Mouse (Mus musculus): ENCODE results near the gene Tal1. TPM values are rescaled to one million over a fixed set of nuclear protein-coding genes. Genes with fewer than 3 reads are reported as not detected.

Tal1 gene
- polyA plus RNA-seq, 1 experiment from 2014 or later, result 8.5 TPM

DNA sequence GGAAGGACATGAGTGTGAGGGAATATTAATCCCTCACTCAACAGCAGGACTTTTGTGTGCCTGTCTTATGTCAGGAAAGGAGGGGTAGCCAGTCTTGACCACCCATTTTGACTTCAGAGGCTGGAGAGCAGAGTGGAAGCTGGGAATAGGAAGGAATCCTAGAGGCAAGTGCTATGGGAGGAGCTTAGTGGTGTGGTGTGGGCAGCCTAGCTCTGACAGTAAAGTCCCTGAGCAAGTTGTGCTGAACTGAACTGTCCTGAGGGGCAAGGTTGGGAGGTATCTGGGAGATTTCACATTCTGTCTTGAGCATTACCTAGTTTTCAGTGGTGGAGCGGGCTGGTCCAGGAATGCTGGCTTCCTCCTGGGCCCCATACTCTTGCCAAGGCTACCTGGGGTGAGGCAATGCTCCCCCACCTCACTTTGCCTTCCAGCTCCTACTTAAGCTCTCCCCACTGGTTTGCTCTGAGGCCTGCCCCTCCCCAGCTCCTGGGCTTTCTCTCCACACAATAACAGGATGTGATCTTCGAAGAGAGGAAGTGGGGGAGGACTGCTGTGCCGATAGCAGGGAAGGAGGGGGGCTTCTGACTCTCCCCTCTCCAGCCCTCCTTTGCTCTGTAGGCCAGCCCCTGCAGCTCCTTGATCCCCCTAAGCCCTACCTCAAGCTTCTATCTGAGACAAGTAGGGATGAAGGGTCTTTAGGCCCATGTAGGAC lies 19.1 kb downstream of the Tal1 start:
- WGBS, result 33% methylated on average over 3 of the region's 3 CpGs
- Histone ChIP-seq H3K9me3 (no peaks in the 10 kb centered on the region), H3K4me1 (peaks cover 17% of the 10 kb centered on the region), H3K4me2 (no peak overlapping the region), H3K36me3 (replicated peaks) (no peaks in the 10 kb centered on the region), H3K27me3 (replicated peaks) (no peaks in the 10 kb centered on the region), H3K27ac (no peak overlapping the region), H3K4me3 (no peak overlapping the region), H3K9ac (no peak overlapping the region)
- no peak for ATAC-seq (replicated peaks)

DNA sequence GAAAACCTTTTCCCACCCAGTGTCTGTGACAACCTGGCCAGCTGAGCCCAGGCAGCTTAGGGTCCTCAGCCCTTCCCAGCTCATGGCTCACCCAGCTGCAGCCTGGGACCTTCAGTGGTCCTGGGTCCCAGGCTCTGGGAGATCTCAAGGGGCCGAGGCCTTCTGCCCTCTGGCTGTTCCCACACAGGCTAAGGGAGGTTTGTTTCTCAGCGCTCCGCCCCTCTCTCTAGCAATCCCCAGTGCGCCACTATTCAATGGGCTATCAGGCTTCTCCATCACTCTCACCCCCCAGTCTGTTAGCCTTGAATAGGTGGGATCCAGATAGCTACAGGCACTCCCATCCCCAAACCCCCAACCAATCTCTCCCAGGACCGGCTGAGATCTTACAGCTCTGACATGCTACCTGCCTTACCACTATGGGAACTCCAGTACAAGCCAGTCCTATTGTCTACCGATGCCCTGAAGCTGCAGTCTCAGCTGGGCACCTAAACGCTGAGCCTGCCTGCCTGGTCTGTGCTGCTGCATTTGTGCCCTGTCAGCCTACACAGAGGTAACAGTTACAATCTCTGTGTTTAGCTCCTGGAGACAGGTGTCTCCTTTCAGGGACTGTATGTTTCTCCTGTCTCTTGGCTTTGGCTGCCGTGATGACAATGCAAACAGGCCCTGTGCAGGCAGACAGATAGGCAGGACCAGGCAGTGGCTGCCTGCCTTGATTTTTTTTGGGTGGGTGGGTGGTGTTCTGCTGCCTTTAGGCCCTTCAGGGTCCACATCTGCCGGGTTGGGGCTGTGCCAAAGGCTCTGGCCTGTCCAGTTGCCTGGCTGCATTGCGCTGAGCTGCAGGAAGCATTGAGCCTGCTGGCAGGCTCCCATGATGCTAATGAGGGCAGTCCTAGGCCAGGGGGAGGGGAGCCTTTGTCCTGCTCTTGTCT lies 22.9 kb downstream of the Tal1 start:
- Histone ChIP-seq H3K9ac (peak overlapping the region; percentile 14; the same call in 1 of the 2 replicates), H3K36me3 (replicated peaks) (no peaks in the 10 kb centered on the region), H3K27me3 (replicated peaks) (0 out of 2 replicates have a peak, but pooled peaks cover 4% of the 10 kb centered on the region), H3K27ac (peak overlapping the region; percentile 72), H3K4me2 (peak overlapping the region; percentile 5; the same call in 1 of the 2 replicates), H3K4me3 (no peak overlapping the region), H3K9me3 (no peaks in the 10 kb centered on the region), H3K4me1 (peaks cover 17% of the 10 kb centered on the region)
- 21% methylated on average over 10 of the region's 10 CpGs for WGBS
- ATAC-seq (replicated peaks), result peak; percentile 86

DNA sequence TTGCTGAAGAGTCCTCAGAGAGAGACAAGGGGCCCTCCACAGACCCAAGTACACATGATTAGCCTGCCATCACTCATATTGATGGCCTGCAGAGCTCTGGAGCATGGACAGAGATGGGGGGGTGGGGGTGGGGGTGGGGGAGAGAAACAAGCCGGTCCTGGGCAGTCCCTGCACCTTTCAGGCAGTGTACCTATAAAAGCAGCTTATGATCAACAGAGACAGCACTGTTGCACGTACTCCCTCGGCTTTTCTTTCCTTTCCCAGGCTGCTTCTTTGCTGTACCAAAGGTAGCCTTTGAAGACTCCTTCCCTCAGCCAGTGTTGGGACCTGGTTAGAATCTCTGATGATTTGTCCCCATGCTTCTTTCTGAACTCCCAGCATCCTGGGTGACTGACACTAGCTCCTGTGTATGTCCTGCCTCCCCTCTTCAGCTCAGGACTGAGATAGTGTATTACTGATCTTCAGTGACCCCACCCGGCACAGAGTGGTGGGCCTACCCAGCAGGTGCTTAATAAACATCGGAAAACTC lies 23.7 kb downstream of the Tal1 start:
- ATAC-seq (replicated peaks), result peak; percentile 34
- WGBS, result 11% methylated on average over 5 of the region's 5 CpGs
- Histone ChIP-seq H3K9ac (peak overlapping the region; percentile 14; the same call in 1 of the 2 replicates), H3K4me2 (no peak overlapping the region; the same call in 1 of the 2 replicates), H3K36me3 (replicated peaks) (no peaks in the 10 kb centered on the region), H3K27ac (peak overlapping the region; percentile 72), H3K4me1 (peaks cover 17% of the 10 kb centered on the region), H3K27me3 (replicated peaks) (0 out of 2 replicates have a peak, but pooled peaks cover 4% of the 10 kb centered on the region), H3K4me3 (no peak overlapping the region), H3K9me3 (no peaks in the 10 kb centered on the region)

DNA sequence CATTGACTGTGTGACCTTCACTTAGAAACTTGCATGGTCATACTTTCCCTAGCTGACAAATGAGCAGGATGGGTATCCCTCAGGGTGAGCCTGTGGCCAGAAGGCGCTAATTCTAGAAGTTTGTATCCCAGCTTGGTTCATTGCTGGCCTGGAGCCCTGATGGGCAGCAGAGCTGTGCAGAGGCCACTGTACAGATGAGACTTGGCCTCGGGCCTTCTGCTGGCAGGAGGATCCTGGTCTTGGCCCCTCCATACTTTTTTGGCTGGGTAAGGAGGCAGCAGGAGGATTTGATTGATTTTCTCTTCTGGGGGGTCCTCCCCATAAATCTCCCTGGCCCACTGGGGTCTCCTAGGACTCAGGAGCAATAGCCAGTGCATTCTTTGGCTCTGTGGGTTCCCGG lies 26.8 kb downstream of the Tal1 start:
- Histone ChIP-seq H3K9ac (no peak overlapping the region), H3K9me3 (no peaks in the 10 kb centered on the region), H3K27me3 (replicated peaks) (peaks cover 4% of the 10 kb centered on the region), H3K4me2 (no peak overlapping the region), H3K36me3 (replicated peaks) (no peaks in the 10 kb centered on the region), H3K27ac (no peak overlapping the region), H3K4me3 (no peak overlapping the region), H3K4me1 (peaks cover 17% of the 10 kb centered on the region)
- no peak for ATAC-seq (replicated peaks)
- WGBS, result 83% methylated on average over 3 of the region's 3 CpGs

DNA sequence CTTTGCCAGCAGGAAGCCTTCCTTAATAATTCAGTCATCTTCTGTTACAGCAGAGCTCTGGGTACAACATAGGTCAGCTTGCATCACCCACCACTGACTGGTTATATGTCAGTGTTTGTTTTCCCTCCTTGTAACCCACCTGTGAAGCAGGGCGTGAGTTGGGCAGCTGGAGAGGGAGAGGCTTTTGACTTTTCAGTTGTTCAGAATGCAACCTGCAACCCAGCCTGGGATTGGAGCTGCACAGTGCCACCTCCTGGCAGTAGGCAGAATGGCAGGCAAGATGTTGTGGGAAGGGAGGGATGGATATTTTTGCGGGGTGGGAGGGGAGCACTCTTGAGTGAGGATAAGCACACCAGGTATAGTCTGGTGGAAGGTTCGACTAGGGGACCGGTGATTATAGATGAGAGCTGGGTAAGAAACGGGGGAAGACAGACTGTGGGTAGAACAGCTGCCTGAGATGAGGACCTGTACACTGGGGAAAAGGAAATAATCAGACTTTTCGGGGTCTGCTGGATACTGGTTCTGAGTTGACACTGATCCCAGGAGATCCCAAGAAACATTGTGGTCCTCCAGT lies 29.4 kb downstream of the Tal1 start:
- peaks cover 7% of the 10 kb centered on the region for H3K27me3 ChIP-seq (replicated peaks)
- WGBS, result 17% methylated on average over 6 of the region's 6 CpGs
- no peaks in the 10 kb centered on the region for H3K4me1 ChIP-seq
- no peaks in the 10 kb centered on the region for H3K9me3 ChIP-seq
- ATAC-seq (replicated peaks), result peak; percentile 65
- no peak overlapping the region for H3K4me3 ChIP-seq
- H3K4me2 ChIP-seq, result no peak overlapping the region
- H3K36me3 ChIP-seq (replicated peaks), result no peaks in the 10 kb centered on the region
- H3K9ac ChIP-seq, result no peak overlapping the region
- no peak overlapping the region for H3K27ac ChIP-seq

DNA sequence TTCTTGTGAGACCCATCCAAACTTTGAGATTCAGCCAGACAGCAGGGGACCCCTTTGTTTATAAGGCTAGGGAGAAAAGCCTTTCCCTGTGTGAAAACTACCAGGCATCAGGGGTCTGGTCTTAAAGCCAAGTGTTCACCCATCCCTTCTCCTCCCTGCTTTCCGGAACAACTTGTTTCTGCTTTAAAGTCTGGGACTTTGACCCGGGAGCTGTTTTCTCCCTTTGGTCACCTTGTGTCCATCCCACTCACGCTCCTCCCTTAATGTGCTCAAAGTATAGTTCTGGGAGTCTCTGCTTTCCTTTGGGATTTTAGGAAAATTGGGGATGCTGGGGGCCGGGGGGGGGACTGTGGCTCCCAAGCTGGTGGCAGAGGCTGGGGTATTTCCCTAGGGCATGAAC lies 30.0 kb downstream of the Tal1 start:
- no peaks in the 10 kb centered on the region for H3K9me3 ChIP-seq
- H3K36me3 ChIP-seq (replicated peaks), result no peaks in the 10 kb centered on the region
- H3K9ac ChIP-seq, result no peak overlapping the region
- H3K27ac ChIP-seq, result no peak overlapping the region
- no peak overlapping the region for H3K4me3 ChIP-seq
- H3K4me2 ChIP-seq, result no peak overlapping the region
- no peaks in the 10 kb centered on the region for H3K4me1 ChIP-seq
- 70% methylated on average over 4 of the region's 4 CpGs for WGBS
- peaks cover 7% of the 10 kb centered on the region for H3K27me3 ChIP-seq (replicated peaks)
- no peak for ATAC-seq (replicated peaks)

DNA sequence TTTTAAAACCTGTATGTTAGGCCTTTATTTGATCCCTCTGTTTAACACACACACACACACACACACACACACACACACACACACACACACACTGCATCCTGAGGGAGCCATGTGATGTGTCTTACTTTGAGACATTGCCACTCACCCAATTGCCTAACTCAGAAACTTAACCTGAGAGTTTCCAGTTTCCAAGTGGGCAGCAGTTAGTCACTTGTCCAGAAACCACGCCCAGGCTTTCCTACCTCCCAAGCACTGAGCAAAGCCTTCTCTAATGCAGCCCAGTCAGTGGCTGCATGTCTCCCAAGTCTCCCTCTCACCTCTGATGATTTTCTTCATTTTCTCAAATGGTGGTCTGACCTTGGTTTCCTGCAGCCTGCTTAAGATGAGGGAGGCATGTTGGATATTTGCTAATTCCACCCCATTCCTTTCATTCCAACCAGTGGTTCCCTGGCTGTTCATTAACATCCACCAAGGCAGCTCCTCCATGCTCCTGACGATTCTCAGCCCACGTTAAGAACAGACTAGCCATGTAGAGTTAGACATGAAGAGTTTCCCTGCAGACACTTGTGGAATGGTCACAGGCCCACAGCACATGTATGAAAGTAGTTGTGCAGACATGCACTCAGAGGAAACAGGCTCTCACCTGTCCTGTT lies 30.7 kb downstream of the Tal1 start:
- Histone ChIP-seq H3K9me3 (no peaks in the 10 kb centered on the region), H3K27me3 (replicated peaks) (peaks cover 7% of the 10 kb centered on the region), H3K9ac (no peak overlapping the region), H3K36me3 (replicated peaks) (no peaks in the 10 kb centered on the region), H3K27ac (no peak overlapping the region), H3K4me3 (no peak overlapping the region), H3K4me2 (no peak overlapping the region), H3K4me1 (no peaks in the 10 kb centered on the region)
- ATAC-seq (replicated peaks), result no peak
- WGBS, result 73% methylated on average over 3 of the region's 3 CpGs

DNA sequence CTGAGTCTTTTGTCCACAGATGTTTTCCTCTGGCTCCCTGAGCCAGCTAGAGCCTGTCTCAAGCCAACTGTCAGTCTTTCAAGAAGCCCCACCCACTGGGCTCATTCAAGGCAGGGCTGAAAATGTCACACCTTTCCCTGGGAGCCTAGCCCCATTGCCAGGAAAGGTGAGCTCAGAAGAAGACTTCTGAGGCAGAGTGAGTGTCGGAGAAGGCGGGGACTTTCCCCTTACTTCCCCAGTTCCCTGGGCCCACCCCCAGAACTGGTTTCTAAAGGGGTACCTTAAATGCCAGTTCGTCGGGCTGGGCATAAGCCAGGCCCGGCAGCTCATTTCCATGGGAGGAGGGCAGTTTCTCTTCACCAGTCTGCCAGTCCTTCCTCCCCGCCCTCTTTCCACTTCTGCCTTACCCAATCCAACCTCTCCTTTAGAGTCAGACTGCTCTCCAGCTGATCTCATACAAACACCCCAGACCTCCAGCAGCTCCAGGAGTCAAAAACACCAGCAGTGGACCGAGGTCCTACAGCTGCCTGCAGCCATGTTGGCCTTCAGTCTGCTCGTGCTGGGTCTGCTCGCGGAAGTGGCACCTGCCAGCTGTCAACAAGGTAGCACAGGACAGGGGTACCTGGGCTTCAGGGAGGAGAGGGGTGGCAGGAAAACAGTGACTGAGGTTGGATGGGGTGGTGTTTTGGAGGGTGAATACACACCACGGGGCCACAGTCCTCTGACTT lies 32.5 kb downstream of the Tal1 start, which contains the start of gene Pdzk1ip1:
Pdzk1ip1 (plus strand) TSS at position 98 of the 728 bp plus-strand sequence.
- Histone ChIP-seq H3K27me3 (replicated peaks) (peaks cover 3% of the 10 kb centered on the region), H3K4me2 (no peak within 1 kb of the TSS), H3K4me1 (no peaks in the 10 kb centered on the region), H3K9ac (no peak within 1 kb of the TSS), H3K4me3 (no peak within 1 kb of the TSS), H3K9me3 (no peaks in the 10 kb centered on the region), H3K27ac (no peak within 1 kb of the TSS), H3K36me3 (replicated peaks) (no peaks in the 10 kb centered on the region)
- 33% methylated on average over 11 of the region's 11 CpGs for WGBS
- no peak for ATAC-seq (replicated peaks)

DNA sequence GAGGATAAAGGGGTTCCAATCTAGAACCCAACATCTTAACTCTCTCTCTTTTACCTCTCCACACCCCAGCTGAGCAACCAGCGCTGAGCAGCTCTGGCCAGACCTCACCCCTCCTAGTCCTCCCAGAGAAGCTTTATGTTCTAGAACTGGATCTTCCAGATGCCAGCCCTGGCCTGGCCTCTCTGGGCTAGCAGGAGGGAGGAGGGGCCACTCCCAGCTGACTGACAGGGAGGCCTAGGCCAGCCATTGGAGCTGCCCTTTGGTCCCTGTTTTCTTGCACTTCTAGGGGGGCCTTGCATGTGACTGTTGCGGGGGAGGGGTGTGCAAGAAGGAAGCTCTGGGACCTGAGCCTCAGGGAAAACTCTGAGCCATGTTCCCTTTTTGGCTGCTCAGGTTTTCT lies 34.4 kb downstream of the Tal1 start:
- Histone ChIP-seq H3K9me3 (no peaks in the 10 kb centered on the region), H3K4me2 (no peak overlapping the region), H3K27me3 (replicated peaks) (peaks cover 8% of the 10 kb centered on the region), H3K36me3 (replicated peaks) (no peaks in the 10 kb centered on the region), H3K4me1 (peaks cover 2% of the 10 kb centered on the region), H3K4me3 (no peak overlapping the region), H3K9ac (no peak overlapping the region), H3K27ac (no peak overlapping the region)
- ATAC-seq (replicated peaks), result no peak
- WGBS, result 66% methylated on average over 2 of the region's 2 CpGs

DNA sequence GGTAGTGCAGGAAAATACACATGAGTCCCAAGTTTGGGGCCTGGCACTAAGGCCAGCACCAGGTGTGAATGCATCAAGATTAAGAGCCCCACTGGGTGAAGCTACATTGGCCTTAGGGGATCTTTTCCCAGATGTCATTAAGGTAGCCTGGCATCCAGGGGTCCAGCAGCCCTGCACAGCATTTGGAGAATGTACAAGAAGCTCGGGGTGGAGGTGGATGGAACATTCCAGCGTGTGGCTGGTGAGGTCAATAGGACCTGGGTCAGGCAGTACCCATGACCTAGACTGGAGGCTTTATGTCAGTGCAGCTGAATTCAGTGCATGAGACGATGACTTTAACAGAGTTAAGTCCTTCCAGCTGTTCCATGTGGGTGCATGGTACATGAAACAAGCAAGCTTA lies 35.6 kb downstream of the Tal1 start:
- Histone ChIP-seq H3K36me3 (replicated peaks) (no peaks in the 10 kb centered on the region), H3K27me3 (replicated peaks) (peaks cover 12% of the 10 kb centered on the region), H3K9me3 (no peaks in the 10 kb centered on the region), H3K9ac (no peak overlapping the region), H3K4me3 (no peak overlapping the region), H3K4me2 (no peak overlapping the region), H3K27ac (no peak overlapping the region), H3K4me1 (peaks cover 13% of the 10 kb centered on the region)
- WGBS, result 84% methylated on average over 3 of the region's 3 CpGs
- ATAC-seq (replicated peaks), result no peak

DNA sequence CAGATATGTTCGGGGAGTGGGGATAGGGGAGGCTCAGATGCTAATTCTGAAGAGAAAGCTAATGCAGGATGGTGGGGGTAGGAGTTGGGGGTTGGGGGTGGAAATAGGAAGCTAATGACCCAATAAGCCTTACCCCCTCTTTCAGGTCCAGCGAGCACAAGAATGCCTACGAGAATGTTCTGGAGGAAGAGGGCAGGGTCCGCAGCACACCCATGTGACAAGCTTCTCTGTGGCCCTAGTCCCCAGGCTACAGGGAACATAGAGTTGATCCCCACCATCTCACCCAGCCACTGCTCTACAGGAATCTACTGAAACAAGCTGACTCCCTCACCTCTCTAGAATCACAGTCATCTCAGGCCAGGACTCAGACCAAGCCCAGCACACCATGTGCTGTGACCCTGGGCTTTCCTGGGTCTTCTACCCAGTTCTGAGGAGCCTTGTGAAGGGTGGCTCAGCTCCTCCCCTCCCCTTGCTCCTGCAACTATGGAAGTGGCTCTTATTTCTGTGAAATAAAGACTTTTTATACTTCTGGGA lies 37.2 kb downstream of the Tal1 start:
- Histone ChIP-seq H3K4me2 (no peak overlapping the region), H3K4me3 (no peak overlapping the region), H3K27me3 (replicated peaks) (peaks cover 22% of the 10 kb centered on the region), H3K36me3 (replicated peaks) (no peaks in the 10 kb centered on the region), H3K27ac (no peak overlapping the region), H3K9me3 (no peaks in the 10 kb centered on the region), H3K4me1 (peaks cover 16% of the 10 kb centered on the region), H3K9ac (no peak overlapping the region)
- no peak for ATAC-seq (replicated peaks)
- WGBS, result 78% methylated on average over 4 of the region's 4 CpGs

Data from midbrain, embryonic 15.5 days (tissue).